Mouse (Mus musculus) right cerebral cortex, adult 18-20 months (tissue): ENCODE measurements around the gene Psrc1.

Experiments
- DNase-seq: peaks from one replicate; pipeline ENCODE4 v3.0.0; 2022; ENCODE audit warnings: mixed read lengths

Gene Psrc1

DNA sequence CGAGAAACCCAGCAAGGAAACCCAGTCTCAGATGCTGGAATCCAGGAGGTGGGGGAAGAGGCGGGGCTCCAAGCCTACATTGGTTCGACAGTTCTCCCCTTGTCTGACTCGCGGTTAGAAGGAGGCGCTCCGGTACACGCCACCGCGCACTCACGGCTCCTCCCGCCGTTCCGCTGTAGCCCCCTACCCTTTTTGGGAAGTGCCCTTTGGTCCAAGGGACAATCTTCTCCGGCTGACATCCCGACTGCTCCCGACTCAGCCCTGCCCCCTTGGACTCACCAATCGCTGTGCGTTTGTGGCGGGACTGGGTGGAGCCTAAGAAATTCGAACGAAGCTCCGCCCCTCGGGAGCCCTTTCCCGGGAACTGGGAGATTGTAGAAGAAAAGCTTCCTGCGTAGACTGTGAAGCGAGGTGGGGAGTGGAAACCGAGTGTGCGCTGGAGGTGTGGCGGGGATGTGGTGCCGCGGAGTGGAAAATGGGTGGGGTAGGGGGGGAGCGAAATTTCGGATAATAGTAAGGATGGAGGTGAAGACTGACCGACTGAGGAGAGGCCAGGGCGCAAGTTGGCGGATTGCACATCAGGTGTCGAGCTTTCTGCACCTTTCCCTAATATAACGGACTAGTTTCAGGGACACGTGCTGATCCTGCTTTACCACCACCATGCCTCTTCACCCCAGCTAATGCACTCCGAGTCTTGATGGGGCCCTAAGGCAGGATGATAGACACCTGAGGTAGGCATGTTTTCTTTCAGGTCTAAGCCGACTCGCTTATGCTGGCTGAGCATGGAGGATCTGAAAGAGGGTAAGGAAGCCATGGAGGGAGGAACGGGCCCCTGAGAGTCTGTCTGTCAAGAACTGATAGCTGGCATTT, at the start of gene Psrc1:
Gene Psrc1 (plus strand): TSS at position 355 of the 870 bp plus-strand sequence.
- DNase-seq, result peak; percentile 91

DNA sequence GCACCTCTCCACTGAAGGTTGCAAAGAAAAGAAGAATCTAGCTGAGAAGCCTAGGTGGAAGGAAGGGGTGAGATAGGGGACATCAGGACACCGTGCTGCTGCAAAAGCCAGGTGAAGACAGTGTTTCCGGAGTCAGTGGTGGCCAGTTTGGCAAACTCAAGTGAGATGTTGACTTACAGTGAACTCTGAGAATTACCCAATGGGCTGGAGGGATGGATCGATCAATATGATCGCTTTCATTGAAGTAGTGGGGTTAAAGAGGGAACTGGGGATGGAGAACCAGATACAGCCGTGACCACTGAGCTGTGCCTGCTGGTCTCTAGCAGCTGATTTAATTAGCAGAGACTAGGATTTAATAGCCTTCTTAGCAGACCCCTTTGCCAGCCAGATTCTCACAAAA, 46.8 kb upstream of the Psrc1 start:
- DNase-seq, result no peak

DNA sequence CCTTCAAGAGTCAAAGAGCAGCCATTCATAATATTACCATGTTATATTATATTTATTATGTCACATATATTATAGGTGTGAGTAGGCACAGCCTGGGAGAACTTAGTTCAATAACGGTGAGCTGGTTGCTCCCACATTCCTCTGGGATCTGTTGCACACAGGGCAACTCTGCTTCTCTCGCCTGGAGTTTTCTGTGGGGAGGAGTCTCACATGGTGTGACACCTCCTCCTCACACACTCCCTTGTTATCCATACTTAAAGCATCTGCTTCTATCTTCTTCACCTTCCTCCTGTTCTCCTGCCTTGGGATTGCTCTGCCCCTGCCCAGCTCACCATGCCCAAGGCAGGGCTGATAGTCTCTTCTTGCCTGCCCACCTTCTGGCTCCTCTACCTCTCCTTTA, 42.6 kb upstream of the Psrc1 start:
- peak; percentile 50 for DNase-seq

DNA sequence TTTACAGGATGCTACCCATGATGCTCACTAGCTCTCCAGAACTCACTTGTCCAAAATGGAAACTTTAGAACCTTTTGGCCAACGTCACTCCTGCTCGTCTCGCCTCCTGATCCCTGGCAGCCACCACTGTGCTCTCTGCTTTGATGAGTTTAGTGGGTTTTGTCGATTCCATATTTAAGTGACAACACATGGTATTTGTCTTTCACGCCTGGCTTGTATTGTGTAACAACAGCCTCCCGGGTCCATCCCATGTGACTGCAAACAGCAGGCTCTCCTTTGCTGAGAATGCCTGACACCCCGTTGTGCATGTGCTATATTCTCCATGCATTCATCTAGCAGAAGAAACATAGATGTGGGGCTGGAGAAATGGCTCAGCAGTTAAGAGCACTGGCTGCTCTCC, 41.5 kb upstream of the Psrc1 start:
- DNase-seq, result no peak

DNA sequence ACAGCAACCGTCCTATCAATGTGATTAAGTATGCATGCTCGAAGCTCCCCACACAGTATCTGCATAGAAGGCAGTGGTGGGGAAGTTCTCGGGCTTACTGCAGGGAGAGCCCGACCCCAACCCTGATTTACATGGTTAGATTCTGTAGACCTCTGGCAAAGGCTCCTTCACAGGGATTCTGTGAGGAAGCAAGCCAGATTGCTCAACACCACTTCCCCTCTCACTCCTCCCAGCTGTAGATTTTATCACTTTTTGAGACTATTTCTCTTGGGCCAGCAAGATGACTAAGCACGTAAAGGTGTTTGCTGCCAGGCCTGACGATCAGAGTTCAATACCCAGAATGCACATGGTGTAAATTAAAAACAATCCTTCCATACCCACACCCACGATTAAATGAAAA, 37.8 kb upstream of the Psrc1 start:
- DNase-seq, result no peak

DNA sequence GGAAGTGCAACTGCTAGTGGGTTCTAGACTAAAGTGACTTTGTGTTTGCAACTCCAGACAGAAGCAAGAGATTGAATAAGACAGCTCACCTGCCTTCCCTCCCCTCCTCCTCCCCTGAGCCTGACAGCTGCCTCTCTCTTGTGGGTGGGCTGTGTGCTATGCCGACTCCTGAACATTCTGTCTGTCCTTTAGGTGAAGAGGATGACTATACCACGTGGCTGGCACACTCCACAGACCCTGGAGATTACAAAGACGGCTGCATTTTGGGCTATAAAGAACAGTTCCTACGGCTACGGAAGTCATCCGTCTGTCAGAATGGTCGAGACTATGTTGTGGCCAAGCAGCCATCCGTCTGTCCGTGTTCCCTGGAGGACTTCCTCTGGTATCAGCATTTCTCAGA, 35.3 kb upstream of the Psrc1 start:
- DNase-seq, result no peak

DNA sequence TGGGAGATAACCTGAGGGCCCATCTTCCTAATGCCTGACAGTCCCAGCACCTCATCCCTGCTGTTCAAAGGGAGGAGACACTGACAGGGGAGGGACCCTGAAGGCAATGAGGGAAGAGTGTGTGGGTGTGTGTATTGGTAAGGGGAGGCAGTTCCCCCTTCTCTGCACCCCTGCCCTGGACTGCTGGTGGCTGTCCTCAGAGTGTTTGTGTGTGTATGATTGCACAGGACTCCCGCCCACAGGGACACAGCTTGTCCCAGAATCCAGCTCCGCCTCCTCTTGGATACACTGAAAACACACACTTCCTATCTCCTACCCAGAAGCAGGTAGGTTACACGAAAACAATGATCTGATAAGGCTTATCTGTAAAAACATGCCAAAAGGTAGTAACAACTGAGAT, 28.4 kb upstream of the Psrc1 start:
- DNase-seq, result no peak

DNA sequence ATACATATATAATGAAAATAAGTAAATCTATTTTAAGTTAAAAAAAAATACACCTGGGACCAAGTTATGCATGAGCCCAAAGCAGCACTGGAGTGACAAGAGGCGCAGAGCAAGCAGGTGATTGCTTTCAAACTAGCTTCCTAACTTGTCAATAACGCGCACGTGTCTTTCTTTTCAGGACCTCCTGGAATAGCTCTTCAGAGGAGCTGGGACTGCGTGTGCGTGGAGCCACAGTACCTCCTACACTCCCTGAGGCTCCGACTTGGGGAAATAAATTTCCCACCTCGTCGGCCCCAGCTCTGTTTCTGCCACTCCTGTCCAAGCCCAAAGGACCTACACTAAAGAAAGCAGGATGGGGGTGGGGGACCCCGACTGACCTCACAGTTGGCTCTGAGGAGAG, 26.6 kb upstream of the Psrc1 start:
- DNase-seq, result peak; percentile 57

DNA sequence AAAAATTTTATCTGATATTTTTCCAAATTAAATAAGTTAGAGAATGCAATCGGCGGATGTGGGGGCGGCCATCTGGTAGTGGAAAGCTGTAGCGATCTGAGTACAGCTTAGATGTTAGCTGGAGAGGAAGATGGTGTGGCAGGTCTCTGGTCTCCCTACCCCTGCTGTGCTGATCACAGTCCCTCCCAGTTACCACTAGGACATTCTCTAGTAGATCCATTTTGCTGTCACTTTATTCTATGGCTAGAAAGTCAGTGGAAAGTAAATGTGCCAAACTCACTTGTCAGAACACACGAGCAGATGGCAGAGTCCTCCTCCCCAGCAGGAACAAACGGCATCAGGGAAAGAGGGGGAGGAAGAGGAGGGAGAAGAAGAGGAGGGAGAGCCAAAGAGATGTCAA, 25.2 kb upstream of the Psrc1 start:
- DNase-seq, result peak; percentile 81

DNA sequence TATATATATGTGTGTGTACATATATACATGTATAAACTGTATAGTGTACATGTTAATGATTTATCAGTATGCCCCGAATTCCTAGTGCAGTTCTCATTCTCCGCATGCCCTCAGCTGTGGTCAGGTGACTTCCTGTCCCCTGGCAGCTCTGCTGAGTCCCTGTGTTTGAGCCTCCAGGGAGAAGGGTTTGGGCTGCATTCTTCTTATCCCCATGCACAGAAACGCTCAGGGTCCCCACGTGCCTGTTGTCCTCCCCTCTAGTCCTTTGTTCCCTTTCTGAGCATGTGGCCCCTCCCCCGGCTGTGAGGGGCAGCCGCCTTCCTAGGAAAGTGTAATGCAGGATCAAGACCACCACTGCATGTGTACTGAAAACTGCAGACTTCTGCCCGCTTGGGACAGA, 22.7 kb upstream of the Psrc1 start:
- DNase-seq, result no peak

DNA sequence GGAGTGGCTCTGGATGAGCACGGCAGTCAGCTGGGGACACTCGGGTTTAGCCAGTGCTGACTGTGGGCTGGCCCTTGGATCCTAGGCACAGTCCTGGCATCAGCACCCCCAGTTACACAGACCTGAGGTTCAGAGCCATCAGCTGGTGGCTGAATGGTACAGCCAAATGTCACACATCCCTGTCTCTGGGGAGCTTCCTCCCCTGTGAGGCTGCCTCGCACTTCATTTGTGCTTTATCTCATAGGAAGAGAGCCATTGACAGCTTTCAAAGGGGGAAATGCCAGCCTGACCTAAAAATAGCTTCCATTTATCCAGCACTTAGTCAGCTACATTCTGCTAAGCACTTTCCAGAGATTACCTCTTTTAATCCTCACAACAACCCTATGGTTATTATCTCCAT, 20.0 kb upstream of the Psrc1 start:
- DNase-seq, result no peak

DNA sequence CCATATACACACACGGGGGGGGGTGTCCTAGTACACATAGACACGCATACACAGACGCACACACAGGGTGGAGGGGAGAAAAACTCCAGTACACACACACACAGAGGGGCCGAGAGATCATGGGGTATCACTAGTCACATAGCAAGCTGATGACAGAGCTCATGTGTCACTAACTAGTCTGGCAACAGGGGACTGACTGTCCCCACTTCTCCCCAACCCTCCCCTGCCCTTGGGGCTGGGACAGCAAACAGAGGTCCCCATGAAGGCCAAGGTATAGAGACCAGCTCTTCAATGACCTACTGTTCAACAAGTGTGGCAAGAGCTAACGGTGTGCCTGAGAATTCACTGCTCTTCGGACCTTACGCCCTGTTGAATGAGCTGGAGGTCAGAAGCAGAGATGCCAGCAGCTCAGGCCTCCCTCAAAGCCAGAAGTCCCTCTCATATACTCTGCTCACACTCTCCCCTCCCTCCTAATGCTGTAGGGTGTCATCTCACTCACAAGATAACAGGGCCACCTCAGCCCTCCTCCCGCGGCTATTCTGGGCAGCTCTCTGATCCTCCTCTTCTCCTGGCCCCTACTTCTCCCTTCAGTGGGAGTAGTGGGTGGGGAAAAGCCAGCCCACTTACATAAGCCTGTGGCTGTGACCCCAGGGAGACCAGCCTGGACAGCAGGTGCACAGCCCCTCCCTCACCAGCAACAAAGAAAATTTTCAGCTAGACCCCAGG, 19.2 kb upstream of the Psrc1 start, which contains the start of gene Mybphl:
Gene Mybphl (plus strand): TSS at position 642 of the 726 bp plus-strand sequence.
- DNase-seq, result no peak

DNA sequence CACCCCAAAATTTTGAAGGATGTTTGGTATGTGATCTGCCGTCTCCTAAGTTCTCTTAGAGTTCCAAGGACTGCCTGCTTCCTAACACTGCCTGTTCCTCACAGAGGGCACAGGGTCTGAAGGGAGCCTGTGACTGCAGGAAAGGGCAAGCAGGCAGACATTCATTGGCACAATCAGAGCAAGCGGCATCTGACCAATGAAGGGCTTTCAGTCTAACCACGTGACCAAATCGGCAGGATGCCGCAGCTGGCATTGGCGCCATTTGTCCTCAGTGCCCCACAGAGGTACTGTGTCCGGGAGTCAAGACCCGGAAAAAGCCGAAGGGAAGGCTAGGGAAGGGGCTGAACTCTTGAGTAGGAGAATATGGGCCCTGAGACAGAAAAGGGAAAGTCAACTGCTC, 16.5 kb upstream of the Psrc1 start:
- DNase-seq, result no peak

DNA sequence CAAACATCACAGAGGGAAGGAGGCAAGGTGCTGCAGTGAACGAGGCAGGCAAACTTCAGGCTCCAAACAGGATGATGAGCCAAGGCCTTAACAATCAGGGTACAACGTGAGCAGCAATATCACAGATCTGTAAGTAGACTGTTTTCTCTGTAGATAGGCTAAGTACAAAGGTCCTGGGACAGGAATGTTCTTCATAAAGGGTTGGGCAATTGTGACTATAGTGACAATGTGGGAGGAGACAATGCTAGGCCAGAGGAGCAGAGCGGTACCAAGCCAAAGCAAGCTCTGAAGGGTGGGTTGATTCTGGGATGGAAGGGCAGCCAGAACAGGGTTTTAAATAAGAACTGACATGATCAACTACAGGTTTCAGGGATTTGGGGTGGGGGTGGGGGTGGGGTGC, 15.8 kb upstream of the Psrc1 start:
- DNase-seq, result no peak

DNA sequence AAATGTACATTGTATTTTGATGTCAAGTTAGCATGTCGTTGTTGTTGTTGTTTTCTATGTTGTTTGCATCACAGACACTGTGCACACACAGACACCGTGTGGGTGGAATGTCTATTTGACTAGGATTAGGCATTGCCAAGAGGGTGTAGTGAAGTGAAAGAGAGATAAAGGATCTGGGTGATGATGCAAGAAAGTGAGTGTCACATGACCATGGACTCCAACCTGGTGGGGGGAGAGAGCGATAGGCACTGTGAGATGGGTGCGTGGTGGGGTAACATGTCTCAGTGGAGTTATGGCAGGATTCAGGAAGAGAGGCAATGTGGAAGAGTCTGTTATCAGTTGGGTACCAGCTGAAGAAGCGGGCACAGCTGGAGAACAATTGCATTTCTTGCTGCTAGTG, 14.9 kb upstream of the Psrc1 start:
- DNase-seq, result no peak

DNA sequence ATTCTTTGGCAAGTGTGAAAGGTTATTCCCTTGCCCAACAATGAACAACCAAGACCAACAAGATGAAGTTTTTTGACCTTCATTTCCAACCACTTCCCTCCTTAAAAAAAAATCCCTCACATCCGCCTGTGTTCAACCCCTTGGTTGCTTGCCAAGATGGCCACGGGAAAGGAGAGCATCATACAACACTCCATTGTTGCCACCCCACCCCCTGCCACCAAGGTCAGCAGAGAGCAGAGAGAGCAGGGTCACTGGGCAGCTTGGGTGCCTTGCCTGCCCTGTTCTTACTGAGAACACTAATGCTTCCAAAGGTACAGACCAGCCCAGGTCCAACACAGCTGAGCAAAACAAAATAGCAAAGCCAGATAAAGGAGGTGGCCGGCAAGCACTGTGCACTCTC, 11.4 kb upstream of the Psrc1 start:
- no peak for DNase-seq

DNA sequence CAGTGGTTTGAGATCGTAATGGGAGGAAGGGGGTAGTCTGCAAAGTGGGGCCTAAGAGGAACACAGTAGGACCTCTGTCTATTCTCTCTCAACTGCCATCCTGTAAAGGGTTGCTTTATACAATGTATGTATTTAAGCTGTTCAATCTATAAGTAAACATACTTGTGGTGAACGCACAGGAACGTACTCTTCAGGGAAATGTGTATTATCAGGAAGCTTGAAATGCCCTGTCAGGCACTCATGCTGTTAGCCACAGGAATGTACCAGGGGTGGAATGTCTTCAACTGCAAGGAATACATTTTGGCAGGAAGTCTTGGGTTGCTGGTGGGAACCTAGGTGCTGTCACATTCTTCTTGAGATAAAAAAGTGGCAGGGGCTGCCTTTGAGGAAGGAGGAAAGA, 10.9 kb upstream of the Psrc1 start:
- no peak for DNase-seq

DNA sequence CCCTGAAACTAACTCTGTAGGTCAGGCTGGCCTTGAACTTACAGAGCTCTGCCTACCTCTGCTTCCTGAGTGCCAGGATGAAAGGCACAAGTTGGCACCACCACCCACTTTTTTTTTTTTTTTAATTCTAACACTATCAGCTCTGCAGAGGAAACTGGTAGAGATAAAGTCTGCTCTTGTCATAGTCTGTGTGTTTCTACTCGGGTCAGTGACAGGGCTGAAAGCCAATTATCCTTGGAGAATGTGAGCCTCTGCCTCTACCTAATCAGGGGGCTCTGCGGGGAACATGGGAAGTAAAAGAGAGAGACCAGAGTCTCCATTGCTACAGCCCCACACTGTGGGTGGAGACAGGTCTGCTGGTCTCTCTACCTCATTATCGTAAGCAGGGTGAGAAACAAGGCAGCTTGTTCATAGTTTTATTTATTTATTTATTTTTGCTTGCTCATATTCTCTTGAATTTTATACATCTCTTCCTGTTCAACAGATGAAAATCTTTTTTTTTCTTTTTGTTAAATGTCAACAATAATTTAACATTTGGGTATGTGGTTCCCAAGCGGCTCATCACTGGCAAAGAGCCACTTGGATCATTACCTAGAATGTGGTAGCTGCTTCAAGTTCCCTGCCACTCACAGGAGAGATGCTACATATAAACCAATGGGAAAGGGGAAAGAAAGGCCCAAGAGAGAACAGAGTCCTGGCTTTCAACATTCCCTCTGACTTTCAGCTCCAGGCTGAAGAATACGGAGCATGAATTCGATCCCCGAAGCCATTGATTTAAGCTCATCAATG, 4.6 kb upstream of the Psrc1 start:
- no peak for DNase-seq

DNA sequence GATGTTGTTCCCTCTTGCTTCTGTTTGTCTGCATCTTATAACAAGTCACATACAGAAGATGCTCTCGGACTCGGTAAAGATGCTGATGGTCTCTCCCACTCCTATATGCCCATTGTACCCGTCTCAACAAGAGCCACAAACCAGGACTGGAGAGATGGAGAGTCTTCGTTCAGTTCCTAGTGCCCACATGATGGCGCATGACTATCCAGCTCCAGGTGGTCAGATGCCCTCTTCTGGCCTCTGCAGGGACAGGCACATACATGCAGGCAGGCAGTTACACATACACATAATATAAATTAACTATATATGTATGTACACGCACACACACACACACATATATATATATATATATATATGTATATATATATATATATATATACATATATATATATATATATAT, 2.9 kb upstream of the Psrc1 start:
- DNase-seq, result no peak

DNA sequence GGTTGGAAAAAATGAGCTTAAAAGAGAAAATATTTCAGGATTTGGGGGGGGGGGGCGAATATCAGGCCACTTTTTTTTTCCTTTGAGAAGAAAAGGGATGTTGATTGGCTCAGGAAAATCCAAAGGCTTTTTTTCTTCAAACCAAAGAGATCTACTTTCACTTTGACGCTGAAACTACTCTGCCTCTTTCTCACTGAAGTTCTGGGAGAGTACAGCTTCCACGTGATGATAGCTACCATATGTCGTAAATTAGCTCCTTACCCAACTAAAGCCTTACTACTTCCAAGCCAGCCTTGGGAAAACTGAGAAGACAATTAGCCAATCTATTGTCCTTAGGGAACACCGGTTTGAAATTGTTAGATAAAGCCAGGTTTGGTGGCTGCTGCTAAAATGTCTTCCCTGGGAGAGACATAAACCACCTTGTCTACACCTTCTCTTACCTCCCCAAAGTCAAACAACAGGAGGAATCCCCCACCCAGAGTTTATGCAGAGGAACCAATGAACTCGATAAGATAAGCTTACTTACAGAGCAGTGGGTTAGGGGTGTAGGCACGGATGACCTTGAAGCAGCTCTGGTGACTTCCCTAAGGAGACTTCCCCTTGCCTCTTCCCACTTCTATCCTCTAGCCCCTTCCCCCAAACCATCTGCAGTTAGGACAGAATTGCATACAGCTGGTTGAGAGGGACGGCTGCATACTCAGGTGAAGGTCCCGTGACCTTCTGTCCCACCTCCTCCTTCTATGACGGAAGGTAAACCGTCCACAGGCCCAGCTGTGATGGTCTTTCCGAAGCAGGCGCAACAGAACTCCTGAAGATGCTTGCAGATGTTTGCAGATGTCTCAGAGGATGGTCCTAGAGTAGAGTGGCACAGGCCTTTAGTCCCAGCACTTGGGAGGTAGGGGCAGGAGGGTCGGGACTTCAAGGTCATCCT, 1.4 kb upstream of the Psrc1 start:
- DNase-seq, result no peak

DNA sequence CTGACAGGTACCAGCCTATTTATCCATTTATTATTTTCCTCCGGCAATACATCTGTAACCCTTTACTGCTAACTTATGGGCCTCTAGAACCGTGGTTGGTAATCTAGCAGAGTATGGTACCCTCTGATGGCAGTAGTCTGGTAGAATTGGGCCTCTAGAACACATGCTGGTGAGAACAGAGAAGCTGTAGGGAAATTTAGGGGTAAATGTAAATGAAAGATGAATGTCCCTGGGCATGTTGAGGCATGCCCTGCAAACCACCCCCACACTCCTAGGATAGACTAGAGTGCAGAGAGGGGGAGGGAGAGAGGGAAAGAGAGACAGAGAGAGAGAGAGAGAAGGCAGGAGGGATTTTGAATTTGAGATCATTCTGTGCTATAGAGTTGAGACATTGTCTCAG, 786 bp downstream of the Psrc1 start:
- no peak for DNase-seq

DNA sequence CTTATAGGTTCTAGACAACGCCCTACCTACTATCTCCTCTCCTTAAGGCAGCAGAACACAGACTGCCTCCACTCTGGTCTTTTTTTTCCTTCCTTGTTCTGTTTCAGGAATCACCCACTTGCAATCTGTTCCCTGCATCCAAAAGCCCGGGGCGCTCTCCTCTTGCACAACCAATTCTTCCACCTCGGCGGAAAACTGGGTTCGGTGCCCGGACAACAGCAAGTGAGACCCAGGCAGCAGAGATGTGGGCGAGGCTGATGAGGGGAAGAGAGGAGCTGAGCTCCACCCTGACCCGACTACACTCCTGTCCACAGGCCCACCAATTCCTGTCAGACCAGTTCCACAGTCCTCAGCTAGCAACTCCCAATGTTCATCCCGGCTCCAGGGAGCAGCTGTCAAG, 2.5 kb downstream of the Psrc1 start:
- peak; percentile 88 for DNase-seq
